Mouse (Mus musculus) fibroblast of lung, adult 2 months (primary cell): ENCODE data around the gene Prkra.

Experiments used
- DNase-seq: peaks from one replicate; pipeline ENCODE4 v3.0.0-alpha.2; 2011; ENCODE audit warnings: low read depth

Prkra gene

GRCm38 (mm10) chr2:76647883-76648570 is at the start of gene Prkra, which contains the start of gene Pjvk:
TSS of gene Prkra (minus strand) at chr2:76648015.
TSS of gene Pjvk (plus strand) at chr2:76648476.
- DNase-seq: peak; percentile 98

- DNase-seq: no peak
These were observed 47.5 kb upstream of the Prkra start for GRCm38 (mm10) chr2:76695290-76695689.

- DNase-seq: no peak
These were observed 46.0 kb upstream of the Prkra start for GRCm38 (mm10) chr2:76693765-76694164.

GRCm38 (mm10) chr2:76690436-76691204 is 42.8 kb upstream of the Prkra start:
- no peak for DNase-seq

GRCm38 (mm10) chr2:76688162-76688561 is 40.3 kb upstream of the Prkra start:
- no peak for DNase-seq

GRCm38 (mm10) chr2:76687608-76688007 is 39.8 kb upstream of the Prkra start:
- no peak for DNase-seq

GRCm38 (mm10) chr2:76686986-76687385 is 39.2 kb upstream of the Prkra start:
- DNase-seq: no peak

- no peak for DNase-seq
These were observed 34.5 kb upstream of the Prkra start for GRCm38 (mm10) chr2:76682301-76682700.

GRCm38 (mm10) chr2:76676401-76677226 is 28.8 kb upstream of the Prkra start:
- no peak for DNase-seq

- DNase-seq: no peak
These were observed 28.1 kb upstream of the Prkra start for GRCm38 (mm10) chr2:76675949-76676348.

GRCm38 (mm10) chr2:76675451-76675850 is 27.6 kb upstream of the Prkra start:
- DNase-seq: no peak

GRCm38 (mm10) chr2:76674725-76675427 is 27.1 kb upstream of the Prkra start, which contains the start of gene Plekha3:
TSS of gene Plekha3 (plus strand) at chr2:76675281.
- peak; percentile 41 for DNase-seq

GRCm38 (mm10) chr2:76673472-76674081 is 25.8 kb upstream of the Prkra start:
- no peak for DNase-seq

- DNase-seq: peak; percentile 85
These were observed 25.2 kb upstream of the Prkra start, which contains the start of gene Fkbp7 for GRCm38 (mm10) chr2:76672966-76673392. TSS of gene Fkbp7 (minus strand) at chr2:76673116.

GRCm38 (mm10) chr2:76672134-76672745 is 24.4 kb upstream of the Prkra start:
- no peak for DNase-seq

GRCm38 (mm10) chr2:76671641-76672040 is 23.8 kb upstream of the Prkra start:
- DNase-seq: no peak

GRCm38 (mm10) chr2:76667200-76667599 is 19.4 kb upstream of the Prkra start:
- DNase-seq: no peak

- no peak for DNase-seq
These were observed 17.7 kb upstream of the Prkra start for GRCm38 (mm10) chr2:76665531-76665930.

- no peak for DNase-seq
These were observed 11.6 kb upstream of the Prkra start for GRCm38 (mm10) chr2:76659419-76659818.

- DNase-seq: no peak
These were observed 10.7 kb upstream of the Prkra start for GRCm38 (mm10) chr2:76658551-76658950.

GRCm38 (mm10) chr2:76655982-76656381 is 8.2 kb upstream of the Prkra start:
- no peak for DNase-seq
